Mouse (Mus musculus) embryo, embryonic 11 days (tissue): ENCODE data around the gene Fbxo46.
A peak's percentile ranks its signal among the peaks of the same experiment; 100 is the strongest.

Experiments used
- DNase-seq: peaks from one replicate; pipeline ENCODE4 v3.0.0-alpha.2; 2015

Gene Fbxo46

GRCm38 (mm10) chr7:19093537-19094385 lies 25.9 kb upstream of the Fbxo46 start:
- DNase-seq = peak; percentile 98

DNA sequence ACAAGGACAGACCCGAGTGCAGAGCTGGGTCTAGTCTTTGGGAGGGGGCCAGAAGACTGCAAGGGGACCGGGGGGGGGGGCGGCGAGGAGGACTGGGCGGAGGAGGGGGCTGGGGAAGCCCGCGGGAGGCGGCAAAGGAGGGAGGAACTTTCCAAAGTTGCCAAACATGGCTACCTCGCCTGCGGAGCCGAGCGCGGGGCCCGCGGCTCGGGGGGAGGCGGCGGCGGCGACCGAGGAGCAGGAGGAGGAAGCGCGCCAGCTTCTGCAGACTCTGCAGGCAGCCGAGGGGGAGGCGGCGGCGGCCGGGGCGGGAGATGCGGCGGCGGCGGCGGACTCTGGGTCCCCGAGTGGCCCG lies 25.2 kb upstream of the Fbxo46 start, which contains the start of gene Six5:
Gene Six5 (plus strand): TSS at position 124 of the 355 bp plus-strand sequence.
- DNase-seq = peak; percentile 72

DNA sequence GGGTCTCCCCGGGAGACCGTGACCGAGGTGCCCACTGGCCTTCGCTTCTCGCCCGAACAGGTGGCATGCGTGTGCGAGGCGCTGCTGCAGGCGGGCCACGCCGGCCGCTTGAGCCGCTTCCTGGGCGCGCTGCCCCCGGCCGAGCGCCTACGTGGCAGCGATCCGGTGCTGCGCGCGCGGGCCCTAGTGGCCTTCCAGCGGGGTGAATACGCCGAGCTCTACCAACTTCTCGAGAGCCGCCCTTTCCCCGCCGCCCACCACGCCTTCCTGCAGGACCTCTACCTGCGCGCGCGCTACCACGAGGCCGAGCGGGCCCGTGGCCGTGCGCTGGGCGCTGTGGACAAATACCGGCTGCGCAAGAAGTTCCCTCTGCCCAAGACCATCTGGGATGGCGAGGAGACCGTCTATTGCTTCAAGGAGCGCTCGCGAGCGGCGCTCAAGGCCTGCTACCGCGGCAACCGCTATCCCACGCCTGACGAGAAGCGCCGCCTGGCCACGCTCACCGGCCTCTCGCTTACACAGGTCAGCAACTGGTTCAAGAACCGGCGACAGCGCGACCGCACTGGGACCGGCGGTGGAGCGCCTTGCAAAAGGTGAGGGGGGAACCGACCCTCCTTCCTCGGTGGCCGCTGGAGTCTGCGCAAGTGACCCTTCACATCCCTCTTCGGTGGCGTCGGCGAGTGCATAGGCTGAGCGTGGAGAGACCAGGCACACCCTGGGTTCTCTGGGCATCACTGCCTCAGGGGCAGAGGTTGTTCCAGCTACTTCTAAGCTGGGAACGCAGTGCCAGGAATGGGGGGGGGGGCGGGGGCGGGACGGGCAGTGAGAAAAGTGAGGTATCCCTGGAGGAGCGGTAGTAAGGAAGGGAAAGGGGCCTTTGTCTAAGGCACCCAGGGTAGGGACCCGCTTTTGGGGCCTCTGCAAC lies 24.6 kb upstream of the Fbxo46 start:
- DNase-seq = peak; percentile 71

GRCm38 (mm10) chr7:19095751-19096110 lies 23.9 kb upstream of the Fbxo46 start:
- peak; percentile 91 for DNase-seq

DNA sequence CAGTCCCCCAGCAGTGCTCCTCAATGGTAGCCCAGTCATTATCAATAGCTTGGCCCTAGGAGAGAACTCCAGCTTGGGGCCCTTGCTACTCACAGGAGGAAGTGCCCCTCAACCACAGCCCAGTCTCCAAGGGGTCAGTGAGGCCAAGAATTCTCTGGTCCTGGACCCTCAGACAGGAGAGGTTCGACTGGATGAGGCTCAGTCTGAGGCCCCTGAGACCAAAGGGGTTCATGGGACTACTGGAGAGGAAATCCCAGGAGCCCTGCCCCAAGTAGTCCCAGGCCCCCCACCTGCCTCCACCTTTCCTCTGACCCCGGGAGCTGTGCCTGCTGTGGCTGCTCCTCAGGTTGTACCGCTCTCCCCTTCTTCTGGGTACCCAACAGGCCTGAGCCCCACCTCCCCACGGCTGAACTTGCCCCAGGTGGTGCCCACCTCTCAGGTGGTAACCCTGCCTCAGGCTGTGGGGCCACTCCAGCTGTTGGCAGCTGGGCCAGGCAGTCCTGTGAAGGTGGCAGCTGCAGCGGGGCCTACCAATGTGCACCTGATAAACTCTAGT lies 23.2 kb upstream of the Fbxo46 start:
- no peak for DNase-seq

DNA sequence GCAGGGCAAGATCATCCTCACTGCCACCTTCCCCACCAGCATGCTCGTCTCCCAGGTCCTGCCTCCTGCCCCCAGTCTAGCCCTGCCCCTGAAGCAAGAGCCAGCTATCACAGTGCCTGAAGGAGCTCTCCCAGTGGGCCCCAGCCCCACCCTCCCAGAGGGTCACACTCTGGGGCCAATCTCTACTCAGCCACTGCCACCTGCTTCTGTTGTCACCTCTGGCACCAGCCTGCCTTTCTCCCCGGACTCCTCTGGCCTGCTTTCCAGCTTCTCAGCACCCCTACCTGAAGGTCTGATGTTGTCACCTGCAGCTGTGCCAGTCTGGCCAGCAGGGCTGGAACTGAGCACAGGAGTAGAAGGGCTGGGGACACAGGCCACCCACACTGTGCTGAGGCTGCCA lies 22.4 kb upstream of the Fbxo46 start:
- no peak for DNase-seq

DNA sequence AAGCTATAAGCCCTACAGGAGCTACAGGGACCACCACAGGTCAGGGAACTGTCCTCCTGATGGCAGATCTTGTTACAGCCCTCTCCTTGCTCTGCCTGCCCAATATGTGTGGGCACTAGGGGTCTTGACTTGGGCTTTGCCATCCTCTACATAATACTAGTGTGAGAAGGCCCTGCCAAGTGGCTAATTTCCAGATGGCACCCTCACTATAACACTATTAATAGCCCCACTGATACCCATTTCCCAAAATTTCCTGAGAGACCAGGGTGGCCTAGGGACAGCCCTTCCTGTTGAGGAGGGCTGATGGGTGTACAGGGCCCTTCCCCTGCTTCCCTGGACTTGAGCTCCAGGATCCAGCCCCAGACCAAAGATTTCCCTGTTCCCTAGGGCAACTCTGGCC lies 21.8 kb upstream of the Fbxo46 start:
- no peak for DNase-seq

GRCm38 (mm10) chr7:19098811-19099210 lies 20.8 kb upstream of the Fbxo46 start:
- no peak for DNase-seq

GRCm38 (mm10) chr7:19100290-19100689 lies 19.4 kb upstream of the Fbxo46 start:
- DNase-seq = no peak

DNA sequence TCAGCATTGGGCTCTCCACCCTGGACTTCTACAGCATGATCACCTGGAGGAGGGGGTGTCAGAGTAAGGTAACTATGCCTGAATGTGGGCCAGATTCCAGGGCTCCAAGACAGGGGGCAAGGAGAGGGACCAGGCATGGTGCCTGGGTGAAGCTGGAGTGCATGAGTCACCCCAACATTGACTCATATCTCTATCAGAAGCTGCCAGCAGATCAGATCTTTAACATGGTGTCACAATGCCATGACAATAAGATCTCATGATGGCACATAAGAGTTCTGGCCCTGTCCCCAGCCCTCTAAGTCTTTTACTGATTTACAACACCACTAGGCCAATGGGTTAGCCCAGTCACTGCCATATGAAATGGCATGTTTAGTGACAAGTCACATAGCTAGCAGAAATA lies 15.9 kb upstream of the Fbxo46 start:
- DNase-seq = no peak

DNA sequence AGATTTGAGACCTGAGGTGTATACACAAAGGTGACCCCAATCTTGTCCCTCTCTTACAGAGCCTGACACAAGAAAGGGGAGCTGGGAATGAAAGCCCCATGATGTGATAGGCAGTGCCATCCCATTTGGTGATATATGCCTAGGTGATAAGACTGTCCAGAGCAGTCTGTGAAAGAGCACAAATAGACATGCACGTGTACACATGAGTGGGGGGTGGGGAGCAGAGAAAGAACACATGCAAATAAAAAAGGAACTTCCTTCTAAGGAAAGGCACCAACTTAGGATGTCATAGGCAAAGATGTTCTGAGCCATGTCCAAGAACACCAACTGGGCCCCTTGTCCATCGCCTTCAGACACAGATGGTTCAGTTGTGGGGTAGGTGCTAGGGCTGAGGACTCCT lies 15.2 kb upstream of the Fbxo46 start:
- DNase-seq = no peak

DNA sequence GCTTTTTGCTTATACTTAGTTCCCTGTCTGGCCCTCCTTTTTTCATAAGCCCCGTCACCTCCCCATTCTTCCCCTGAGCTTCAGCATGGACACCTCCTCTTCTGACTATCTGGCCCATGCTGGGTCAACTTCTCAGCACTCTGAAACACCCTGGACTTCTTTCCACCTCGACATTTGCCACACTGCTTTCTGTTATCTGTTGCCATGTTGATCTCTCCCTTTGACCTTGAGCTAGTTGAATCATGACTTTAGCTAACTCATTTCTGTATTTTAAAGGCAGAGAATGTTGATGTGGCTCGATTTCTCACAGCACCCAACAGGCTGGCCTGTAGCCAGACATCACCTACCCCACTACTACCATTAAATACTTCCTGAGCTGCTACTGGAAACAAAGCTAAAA lies 12.2 kb upstream of the Fbxo46 start:
- DNase-seq = no peak

GRCm38 (mm10) chr7:19109565-19109964 lies 10.1 kb upstream of the Fbxo46 start:
- DNase-seq = no peak

- DNase-seq = peak; percentile 69
Measured at GRCm38 (mm10) chr7:19118028-19118771, 1.5 kb upstream of the Fbxo46 start, which contains the start of gene Gm4969. Gm4969 (minus strand) TSS chr7:19118368.

DNA sequence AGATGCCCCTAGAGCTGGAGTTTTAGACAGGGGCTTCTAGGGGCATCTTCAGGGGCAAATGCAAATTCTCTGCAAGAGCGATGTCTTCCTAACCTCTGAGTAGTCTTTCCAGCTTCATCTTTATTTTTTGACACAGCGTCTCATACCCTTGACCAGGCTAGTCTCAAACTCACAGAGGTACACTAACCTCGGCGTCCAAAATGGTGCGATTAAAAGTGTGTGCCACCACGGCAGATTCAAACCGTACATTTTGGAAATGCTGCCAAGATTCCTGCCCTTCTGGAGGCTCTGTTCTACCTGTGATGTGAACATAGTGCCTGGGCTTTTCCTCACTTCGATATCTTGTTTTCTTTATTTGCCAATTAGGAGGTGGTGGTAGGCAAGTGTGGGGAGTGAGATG lies 576 bp upstream of the Fbxo46 start:
- no peak for DNase-seq

DNA sequence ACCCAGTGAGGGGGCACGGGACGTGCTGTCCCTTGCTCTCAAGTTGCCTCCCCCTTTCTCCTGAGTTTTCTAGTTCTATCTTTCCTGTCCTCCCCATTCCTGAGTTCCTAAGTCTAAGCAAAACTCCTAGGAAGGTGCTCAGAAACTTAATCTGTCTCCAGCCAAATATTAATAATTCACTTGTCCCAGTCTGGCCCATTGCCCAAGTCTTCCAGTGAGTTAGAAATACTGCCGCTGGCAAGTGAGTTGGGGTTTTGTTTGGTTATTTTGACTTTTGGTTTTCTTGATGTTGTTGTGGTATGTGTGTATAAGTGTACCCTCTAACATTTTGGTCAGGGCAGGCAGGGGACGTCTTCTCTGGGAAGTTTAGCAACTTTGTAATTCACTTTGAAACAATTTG lies 2.0 kb downstream of the Fbxo46 start:
- no peak for DNase-seq

- no peak for DNase-seq
Measured at GRCm38 (mm10) chr7:19124713-19125112, 5.1 kb downstream of the Fbxo46 start.

DNA sequence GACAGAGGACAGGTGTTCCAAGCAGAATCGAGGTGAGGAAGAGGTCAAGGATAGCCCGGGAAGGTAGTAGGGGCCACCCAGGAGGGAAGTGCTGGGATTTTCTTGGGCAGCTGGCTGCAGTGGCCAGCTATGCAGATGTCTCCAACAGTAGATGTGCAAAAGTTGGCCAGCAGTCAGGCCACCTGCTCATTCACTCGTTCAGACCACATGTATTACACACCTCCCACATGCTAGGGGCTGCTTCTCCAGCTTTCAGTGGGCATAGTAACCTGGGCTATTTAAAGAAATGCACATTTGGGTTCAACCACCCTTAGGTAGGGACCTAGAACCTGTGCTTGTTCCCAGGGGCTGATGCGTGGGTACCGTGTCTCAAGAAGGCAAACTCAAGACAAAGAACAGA lies 8.1 kb downstream of the Fbxo46 start:
- DNase-seq = no peak

GRCm38 (mm10) chr7:19129396-19129795 lies 9.7 kb downstream of the Fbxo46 start:
- DNase-seq = no peak

- no peak for DNase-seq
Measured at GRCm38 (mm10) chr7:19130657-19131056, 11.0 kb downstream of the Fbxo46 start.

DNA sequence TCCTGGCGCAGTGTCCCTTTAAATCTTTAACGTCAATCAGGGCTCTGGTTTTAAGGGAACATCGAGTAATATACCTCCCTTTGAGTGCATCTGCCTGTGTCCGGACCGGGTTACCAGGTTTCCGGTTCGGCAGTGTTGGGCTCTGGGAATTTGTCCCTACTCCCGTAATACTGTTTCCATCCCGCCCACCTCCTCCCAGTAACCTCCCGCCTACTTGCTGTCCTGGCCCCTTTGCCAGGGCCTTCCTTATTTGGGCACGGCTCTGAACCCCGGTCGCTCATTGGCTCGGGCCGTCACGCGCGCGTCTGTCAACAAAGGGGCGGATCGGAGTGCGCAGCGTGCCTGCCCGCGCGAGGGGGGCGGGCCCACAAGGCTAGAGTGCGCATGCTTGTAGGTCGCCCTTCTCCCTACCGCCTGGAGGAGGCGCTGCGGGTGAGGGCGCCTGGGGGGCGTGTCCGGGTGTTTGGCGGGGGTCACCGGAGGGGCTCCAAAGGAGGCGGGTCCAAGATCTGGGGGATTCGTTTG lies 11.7 kb downstream of the Fbxo46 start:
- peak; percentile 99 for DNase-seq

DNA sequence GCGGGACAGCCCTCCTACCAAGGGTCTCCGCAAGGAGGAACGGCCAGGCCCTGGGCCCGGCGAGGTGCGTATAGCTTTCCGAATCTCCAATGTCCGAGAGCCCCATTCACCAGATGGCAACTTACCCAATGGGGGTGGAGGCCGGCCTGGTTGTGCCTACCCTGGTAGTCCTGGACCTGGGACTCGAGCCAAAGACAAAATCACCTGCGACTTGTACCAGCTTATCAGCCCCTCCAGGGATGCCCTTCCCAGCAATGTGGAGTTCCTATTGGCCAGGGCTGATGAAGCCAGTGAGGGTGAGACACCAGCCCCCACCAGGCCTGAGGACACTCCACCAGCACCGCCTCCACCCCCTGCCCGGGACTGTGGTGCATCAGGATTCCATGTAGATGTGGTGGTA lies 16.5 kb downstream of the Fbxo46 start:
- DNase-seq = no peak
